Mouse (Mus musculus): Measurements from ENCODE around the gene Rab11fip4. TPM values are rescaled to one million over a fixed set of nuclear protein-coding genes. Genes with fewer than 3 reads are reported as not detected.

Rab11fip4 gene
- total and polyA plus RNA-seq, 2 experiments from 2014 or later, result 21.7 to 80.9 TPM

DNA sequence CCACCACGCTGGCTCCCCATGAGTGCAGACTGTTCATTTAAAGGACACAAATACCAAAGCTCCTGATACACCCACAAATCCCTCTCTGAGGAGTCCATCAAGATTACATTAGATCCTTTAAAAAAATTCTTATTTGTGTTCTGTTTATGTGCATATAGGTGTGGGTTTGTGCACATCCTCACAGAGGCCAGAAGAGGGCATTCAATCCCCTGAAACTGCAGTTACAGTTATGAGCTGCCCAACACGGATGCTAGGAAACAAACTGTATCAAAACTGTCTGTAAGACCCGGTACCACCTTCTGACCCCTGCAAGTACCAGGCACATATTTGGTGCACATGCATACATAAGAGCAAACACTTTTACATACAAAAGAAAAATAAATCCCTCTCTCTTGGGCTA lies 37.7 kb downstream of the Rab11fip4 start:
- no peak overlapping the region for H3K27ac ChIP-seq (ENCODE audit: low read depth, low read length)
- H3K4me1 ChIP-seq (ENCODE audit: insufficient read depth), result no peaks in the 10 kb centered on the region
- H3K27me3 ChIP-seq (ENCODE audit: insufficient read depth, low read length), result no peaks in the 10 kb centered on the region
- H3K9ac ChIP-seq, result no peak overlapping the region
- peak; percentile 50 for TF ChIP-seq CTCF (IDR thresholded peaks at IDR 0.05; ENCODE audit: low read depth)
- no peaks in the 10 kb centered on the region for H3K9me3 ChIP-seq (ENCODE audit: low read length)
- no peak overlapping the region for H3K4me2 ChIP-seq (ENCODE audit: low read depth)
- ATAC-seq (no peak), DNase-seq (no peak)
- 77% methylated on average over 3 of the region's 3 CpGs for WGBS
- peaks cover 25% of the 10 kb centered on the region for H3K36me3 ChIP-seq (ENCODE audit: insufficient read depth)
- H3K4me3 ChIP-seq (ENCODE audit: low read depth, low read length), result no peak overlapping the region

DNA sequence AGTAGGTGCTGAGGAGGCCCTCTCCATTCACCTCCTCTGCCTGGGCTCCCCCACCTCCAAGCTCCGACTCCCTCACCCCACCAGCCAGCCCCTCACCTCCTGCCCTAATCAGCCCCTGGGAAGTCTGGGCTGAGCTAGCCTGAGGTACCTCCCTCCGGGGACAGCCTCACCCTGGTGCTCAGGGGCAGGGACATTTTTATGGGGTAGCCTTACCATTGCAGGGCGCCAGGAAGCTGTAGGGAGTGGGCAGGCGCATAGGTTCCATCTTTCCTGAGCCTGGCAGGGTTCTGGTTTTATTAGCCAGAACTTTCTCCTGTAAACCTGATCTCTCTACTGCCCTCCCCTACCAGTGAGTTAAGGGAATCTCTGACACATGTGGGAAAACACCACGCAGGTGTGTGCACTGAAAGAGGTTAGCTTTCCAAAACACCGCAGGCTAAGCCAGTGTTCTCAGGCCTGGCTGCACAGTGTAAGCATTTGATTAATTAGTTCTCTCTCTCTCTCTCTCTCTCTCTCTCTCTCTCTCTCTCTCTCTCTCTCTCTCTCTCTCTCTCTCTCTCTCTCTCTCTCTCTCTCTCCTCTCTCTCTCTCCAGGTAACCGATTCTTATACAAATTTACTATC lies 38.9 kb downstream of the Rab11fip4 start:
- peaks cover 26% of the 10 kb centered on the region for H3K36me3 ChIP-seq (ENCODE audit: insufficient read depth)

DNA sequence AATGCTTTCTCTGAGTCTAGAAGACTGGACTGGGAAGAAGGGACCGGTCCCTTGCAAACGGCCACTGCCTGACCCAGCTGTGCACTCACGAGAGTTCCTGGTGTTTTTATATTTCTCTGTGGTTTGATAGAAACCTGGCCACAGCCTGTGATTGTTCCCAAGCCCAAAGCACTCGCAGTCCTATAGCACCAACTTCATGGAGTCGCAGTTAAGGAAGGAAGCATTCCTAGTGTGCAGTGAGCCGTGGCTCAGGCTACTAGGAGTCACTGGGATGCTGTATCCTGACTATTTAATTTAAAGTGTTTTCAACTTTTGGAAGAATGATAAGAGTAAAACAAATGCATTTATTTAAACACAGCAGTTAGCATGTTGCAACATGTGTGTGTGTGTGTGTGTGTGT lies 39.5 kb downstream of the Rab11fip4 start:
- no peak overlapping the region for H3K4me2 ChIP-seq (ENCODE audit: low read depth)
- H3K4me1 ChIP-seq (ENCODE audit: insufficient read depth), result no peaks in the 10 kb centered on the region
- no peak overlapping the region for H3K4me3 ChIP-seq (ENCODE audit: low read depth, low read length)
- DNase-seq (no peak), ATAC-seq (no peak)
- WGBS, result 37% methylated on average over 6 of the region's 6 CpGs
- H3K36me3 ChIP-seq (ENCODE audit: insufficient read depth), result peaks cover 30% of the 10 kb centered on the region
- no peak for TF ChIP-seq CTCF (IDR thresholded peaks at IDR 0.05; ENCODE audit: low read depth)
- H3K27me3 ChIP-seq (ENCODE audit: insufficient read depth, low read length), result no peaks in the 10 kb centered on the region
- no peak overlapping the region for H3K9ac ChIP-seq
- H3K27ac ChIP-seq (ENCODE audit: low read depth, low read length), result no peak overlapping the region
- H3K9me3 ChIP-seq (ENCODE audit: low read length), result no peaks in the 10 kb centered on the region

More for the DNA sequence above, 38.9 kb downstream of the Rab11fip4 start:
- Histone ChIP-seq H3K4me1 (ENCODE audit: insufficient read depth) (no peaks in the 10 kb centered on the region), H3K27me3 (ENCODE audit: insufficient read depth, low read length) (no peaks in the 10 kb centered on the region), H3K9me3 (ENCODE audit: low read length) (no peaks in the 10 kb centered on the region), H3K9ac (no peak overlapping the region), H3K4me2 (ENCODE audit: low read depth) (no peak overlapping the region), H3K27ac (ENCODE audit: low read depth, low read length) (no peak overlapping the region), H3K4me3 (ENCODE audit: low read depth, low read length) (no peak overlapping the region)
- 76% methylated on average over 7 of the region's 7 CpGs for WGBS
- ATAC-seq (no peak), DNase-seq (no peak)
- TF ChIP-seq CTCF (IDR thresholded peaks at IDR 0.05; ENCODE audit: low read depth), result no peak

- Histone ChIP-seq H3K27ac (ENCODE audit: low read depth, low read length) (no peak overlapping the region), H3K4me1 (ENCODE audit: insufficient read depth) (no peaks in the 10 kb centered on the region), H3K36me3 (ENCODE audit: insufficient read depth) (peaks cover 29% of the 10 kb centered on the region), H3K4me3 (ENCODE audit: low read depth, low read length) (no peak overlapping the region), H3K9ac (no peak overlapping the region), H3K4me2 (ENCODE audit: low read depth) (no peak overlapping the region), H3K27me3 (ENCODE audit: insufficient read depth, low read length) (no peaks in the 10 kb centered on the region), H3K9me3 (ENCODE audit: low read length) (no peaks in the 10 kb centered on the region)
- DNase-seq (no peak), ATAC-seq (no peak)
- no peak for TF ChIP-seq CTCF (IDR thresholded peaks at IDR 0.05; ENCODE audit: low read depth)
- WGBS, result 85% methylated on average over 8 of the region's 8 CpGs
Measured at GRCm38 (mm10) chr11:79633366-79633765, 42.4 kb downstream of the Rab11fip4 start.

GRCm38 (mm10) chr11:79635661-79636449 lies 44.8 kb downstream of the Rab11fip4 start:
- Histone ChIP-seq H3K9me3 (ENCODE audit: low read length) (no peaks in the 10 kb centered on the region), H3K4me1 (ENCODE audit: insufficient read depth) (no peaks in the 10 kb centered on the region), H3K27ac (ENCODE audit: low read depth, low read length) (no peak overlapping the region), H3K4me3 (ENCODE audit: low read depth, low read length) (no peak overlapping the region), H3K4me2 (ENCODE audit: low read depth) (no peak overlapping the region), H3K27me3 (ENCODE audit: insufficient read depth, low read length) (no peaks in the 10 kb centered on the region), H3K9ac (no peak overlapping the region), H3K36me3 (ENCODE audit: insufficient read depth) (peaks cover 29% of the 10 kb centered on the region)
- TF ChIP-seq CTCF (IDR thresholded peaks at IDR 0.05; ENCODE audit: low read depth), result no peak
- ATAC-seq (no peak), DNase-seq (no peak)
- WGBS, result 85% methylated on average over 6 of the region's 6 CpGs

GRCm38 (mm10) chr11:79636481-79636880 lies 45.5 kb downstream of the Rab11fip4 start:
- no peaks in the 10 kb centered on the region for H3K9me3 ChIP-seq (ENCODE audit: low read length)
- no peak overlapping the region for H3K4me3 ChIP-seq (ENCODE audit: low read depth, low read length)
- H3K4me2 ChIP-seq (ENCODE audit: low read depth), result no peak overlapping the region
- ATAC-seq, result no peak
- no peak overlapping the region for H3K9ac ChIP-seq
- DNase-seq, result no peak
- TF ChIP-seq CTCF (IDR thresholded peaks at IDR 0.05; ENCODE audit: low read depth), result no peak
- no peak overlapping the region for H3K27ac ChIP-seq (ENCODE audit: low read depth, low read length)
- H3K36me3 ChIP-seq (ENCODE audit: insufficient read depth), result peaks cover 29% of the 10 kb centered on the region
- WGBS, result 85% methylated on average over 1 of the region's 1 CpGs
- no peaks in the 10 kb centered on the region for H3K4me1 ChIP-seq (ENCODE audit: insufficient read depth)
- no peaks in the 10 kb centered on the region for H3K27me3 ChIP-seq (ENCODE audit: insufficient read depth, low read length)

DNA sequence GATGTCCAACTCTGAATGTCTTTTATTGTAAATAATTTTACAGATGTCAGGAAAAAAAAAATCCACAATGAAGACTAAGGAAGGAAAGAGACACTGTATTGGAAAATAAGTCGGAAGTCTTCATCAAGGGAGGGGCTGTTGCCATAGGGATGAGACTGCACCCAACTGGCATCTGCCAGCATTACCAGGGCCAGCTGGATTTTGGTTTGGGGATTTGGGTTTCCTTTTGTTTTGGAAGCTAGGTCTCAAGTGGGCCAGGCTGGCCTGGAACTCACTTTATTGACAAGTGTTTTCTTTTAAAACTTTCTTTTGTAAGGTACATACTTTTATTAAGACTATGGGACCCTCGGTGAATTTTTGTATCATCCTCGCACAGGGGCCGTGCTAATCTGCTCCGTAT lies 47.7 kb downstream of the Rab11fip4 start:
- WGBS, result 38% methylated on average over 5 of the region's 5 CpGs
- Histone ChIP-seq H3K4me2 (ENCODE audit: low read depth) (no peak overlapping the region), H3K4me3 (ENCODE audit: low read depth, low read length) (no peak overlapping the region), H3K4me1 (ENCODE audit: insufficient read depth) (no peaks in the 10 kb centered on the region), H3K36me3 (ENCODE audit: insufficient read depth) (peaks cover 12% of the 10 kb centered on the region), H3K27ac (ENCODE audit: low read depth, low read length) (no peak overlapping the region), H3K9ac (no peak overlapping the region), H3K9me3 (ENCODE audit: low read length) (no peaks in the 10 kb centered on the region), H3K27me3 (ENCODE audit: insufficient read depth, low read length) (no peaks in the 10 kb centered on the region)
- no peak for ATAC-seq
- TF ChIP-seq CTCF (IDR thresholded peaks at IDR 0.05; ENCODE audit: low read depth), result no peak
- peak; percentile 35 for DNase-seq
